Mouse (Mus musculus) neural tube, embryonic 13.5 days (tissue): ENCODE data around the gene Numbl. TPM values are rescaled to one million over a fixed set of nuclear protein-coding genes. Genes with fewer than 3 reads are reported as not detected.
A peak's percentile ranks its signal among the peaks of the same experiment; 100 is the strongest.
"Not testable (repeated sequence)": the region's sequence is repeated elsewhere in the genome, so short reads cannot be mapped to it uniquely, and the experiment has no call there.

Experiments
- ATAC-seq: fragments of 200-750 bp; cut with Nextera tagmentation; 2 replicates; pipeline ENCODE4 v1.8.0; 2017; ENCODE audit warnings: low read depth, mild to moderate bottlenecking, moderate TSS enrichment, moderate library complexity
- H3K27ac ChIP-seq: fragments of 300-500 bp; sonication (generic); replicated peaks from 2 replicates; pipeline ENCODE4 v1.5.1; 2015; ENCODE audit warnings: moderate library complexity, mild to moderate bottlenecking, inconsistent platforms
- H3K27me3 ChIP-seq: fragments of 300-500 bp; sonication (generic); 2 replicates; pipeline ENCODE4 v1.6.1; 2015; ENCODE audit warnings: mild to moderate bottlenecking, inconsistent platforms
- H3K36me3 ChIP-seq: fragments of 300-500 bp; sonication (generic); 2 replicates; pipeline ENCODE4 v1.6.1; 2015; ENCODE audit warnings: mild to moderate bottlenecking, inconsistent platforms
- H3K4me1 ChIP-seq: fragments of 300-500 bp; sonication (generic); replicated peaks from 2 replicates; pipeline ENCODE4 v1.6.1; 2015; ENCODE audit warnings: inconsistent platforms
- H3K4me2 ChIP-seq: fragments of 300-500 bp; sonication (generic); 2 replicates; pipeline ENCODE4 v1.6.1; 2015; ENCODE audit warnings: inconsistent platforms, mild to moderate bottlenecking, moderate library complexity
- H3K4me3 ChIP-seq: fragments of 300-500 bp; sonication (generic); 2 replicates; pipeline ENCODE4 v1.5.1; 2015; ENCODE audit warnings: mild to moderate bottlenecking, inconsistent platforms
- H3K9ac ChIP-seq: fragments of 300-500 bp; sonication (generic); 2 replicates; pipeline ENCODE4 v1.6.1; 2015; ENCODE audit warnings: moderate library complexity, mild to moderate bottlenecking, inconsistent platforms
- H3K9me3 ChIP-seq: fragments of 300-500 bp; sonication (generic); 2 replicates; pipeline ENCODE4 v1.6.1; 2016; ENCODE audit warnings: inconsistent platforms
- WGBS: fragments of 180-500 bp; shearing (Covaris S2); methylation state at CpG from one replicate; pipeline ENCODE4 v1.1.7; 2015; 5-methylcytosine and 5-hydroxymethylcytosine counted together
- polyA plus RNA-seq: library from polyadenylated mRNA; unstranded; fragments of >200 nt; fragmentation: Nextera tagmentation; extraction: Ambion mirVana; gene quantifications from 2 replicates; pipeline ENCODE4 v1.2.1, GENCODE M21; 2015

Numbl gene
- polyA plus RNA-seq, 1 experiment from 2014 or later, result 55.3 TPM

DNA sequence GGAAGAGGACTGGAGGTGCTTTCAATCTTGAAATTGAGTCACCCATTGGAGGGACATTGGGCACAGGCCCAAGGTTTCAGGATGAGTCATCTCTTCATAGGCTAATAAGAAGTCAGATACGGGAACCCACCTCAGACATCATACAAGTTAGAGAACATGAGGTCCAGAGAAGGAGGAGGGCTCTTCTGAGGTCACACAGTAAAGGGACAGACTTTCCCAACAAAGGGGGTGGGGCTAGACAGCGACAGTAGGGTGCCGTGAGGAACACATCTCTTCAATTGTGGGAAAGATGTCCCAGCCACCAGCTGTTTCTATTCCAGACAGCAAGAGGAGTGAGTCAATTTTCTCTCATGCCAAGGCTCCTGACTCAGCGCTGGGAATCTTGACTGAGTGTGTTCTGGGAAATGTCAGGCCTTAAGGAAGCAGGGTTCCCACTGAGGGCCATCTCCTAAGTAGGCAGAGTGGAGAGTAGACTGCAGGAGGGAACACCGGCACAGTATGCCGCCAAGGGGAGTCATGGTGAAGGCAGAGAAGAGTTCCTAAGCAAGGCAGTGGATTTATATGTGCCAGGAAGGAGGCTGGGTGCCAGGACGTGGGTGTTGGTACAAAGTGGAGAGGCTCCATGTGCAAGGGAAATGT lies 26.4 kb upstream of the Numbl start:
- no peaks in the 10 kb centered on the region for H3K27me3 ChIP-seq
- WGBS, result 75% methylated on average over 7 of the region's 7 CpGs
- no peak overlapping the region for H3K9ac ChIP-seq
- no peaks in the 10 kb centered on the region for H3K9me3 ChIP-seq
- H3K4me2 ChIP-seq, result no peak overlapping the region
- H3K27ac ChIP-seq, result peak overlapping the region; percentile 84
- H3K4me1 ChIP-seq, result peaks cover 33% of the 10 kb centered on the region
- ATAC-seq, result no peak
- H3K36me3 ChIP-seq, result 0 out of 2 replicates have a peak, but pooled peaks cover 6% of the 10 kb centered on the region
- H3K4me3 ChIP-seq, result no peak overlapping the region

DNA sequence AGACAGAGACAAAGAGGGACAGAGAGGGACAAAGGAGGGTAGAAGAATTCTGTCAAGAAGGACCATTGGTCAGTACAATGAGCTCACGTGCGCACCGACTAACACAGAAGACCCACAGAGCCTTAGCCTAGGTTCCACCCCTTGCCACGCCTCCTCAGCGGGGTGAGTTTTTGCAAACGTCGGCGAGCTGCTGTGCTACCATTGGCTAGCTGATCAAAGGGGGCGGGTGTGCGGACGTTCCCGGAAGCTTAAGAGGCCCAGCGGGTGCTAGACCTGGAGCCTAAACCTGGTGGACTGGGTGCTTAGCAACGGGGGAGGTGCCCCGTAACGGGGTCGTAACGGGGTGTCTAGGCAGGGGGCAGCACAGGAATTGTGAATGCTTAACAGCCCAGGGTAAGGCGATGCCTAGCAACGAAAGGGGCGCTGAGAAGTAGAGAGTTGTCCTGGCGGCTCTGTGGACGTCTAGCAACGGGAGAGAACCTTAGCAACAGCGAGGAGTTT lies 25.4 kb upstream of the Numbl start, which contains the start of gene Coq8b:
TSS of gene Coq8b (plus strand) at position 243 of the 501 bp plus-strand sequence.
- Histone ChIP-seq H3K4me2 (peak within 1 kb of the TSS; percentile 77), H3K4me1 (peaks cover 23% of the 10 kb centered on the region), H3K9ac (peak within 1 kb of the TSS; percentile 73), H3K27ac (peak within 1 kb of the TSS; percentile 84), H3K27me3 (no peaks in the 10 kb centered on the region), H3K9me3 (no peaks in the 10 kb centered on the region), H3K4me3 (peak within 1 kb of the TSS; percentile 57), H3K36me3 (peaks cover 15% of the 10 kb centered on the region; the same call in 1 of the 2 replicates)
- WGBS, result under 1% methylated on average over 25 of the region's 25 CpGs
- peak; percentile 90 for ATAC-seq

DNA sequence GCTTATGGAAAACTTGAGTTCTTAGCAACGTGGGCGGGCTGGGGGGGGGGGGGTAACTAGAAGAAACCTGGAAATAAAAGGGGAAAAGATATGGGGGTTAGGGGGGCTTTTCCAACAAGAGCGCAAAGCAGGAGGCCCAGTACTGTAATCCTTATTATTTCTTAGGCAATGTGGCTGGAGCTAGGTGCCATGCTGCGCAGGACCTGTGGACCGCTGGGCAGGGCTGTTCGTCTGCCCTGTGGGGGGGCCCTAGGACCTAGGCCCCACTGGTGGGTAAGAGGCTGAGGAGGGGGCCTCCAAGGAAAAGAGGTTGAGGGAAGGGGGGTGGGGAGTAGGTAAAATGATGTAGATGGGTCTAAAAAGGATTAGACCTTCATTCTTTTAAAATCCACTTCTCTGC lies 24.9 kb upstream of the Numbl start:
- 4% methylated on average over 6 of the region's 6 CpGs for WGBS
- peak overlapping the region; percentile 84 for H3K27ac ChIP-seq

DNA sequence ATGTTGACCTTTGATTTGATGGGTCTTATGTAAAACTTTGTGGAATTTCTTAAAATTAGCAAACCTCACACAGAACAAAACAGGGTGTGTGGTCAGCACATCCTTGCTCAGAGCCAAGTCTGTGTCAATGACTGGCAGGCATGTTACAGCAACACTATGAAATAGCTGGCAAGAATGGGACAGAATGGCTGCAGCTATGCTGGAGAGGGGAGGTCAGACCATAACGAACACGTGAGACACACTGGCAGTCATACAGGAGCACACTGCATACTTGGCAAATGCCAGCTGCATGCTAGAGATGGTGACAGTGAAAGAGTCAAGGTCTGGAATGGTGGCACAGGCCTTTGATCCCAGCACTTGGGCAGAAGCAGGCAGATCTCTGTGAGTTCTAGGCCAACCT lies 22.5 kb upstream of the Numbl start:
- Histone ChIP-seq H3K9me3 (no peaks in the 10 kb centered on the region), H3K27me3 (no peaks in the 10 kb centered on the region), H3K4me3 (no peak overlapping the region), H3K4me1 (peaks cover 18% of the 10 kb centered on the region), H3K4me2 (no peak overlapping the region), H3K9ac (no peak overlapping the region), H3K36me3 (peaks cover 30% of the 10 kb centered on the region), H3K27ac (no peak overlapping the region)
- 97% methylated on average over 2 of the region's 2 CpGs for WGBS
- no peak for ATAC-seq

More for the DNA sequence above, 24.9 kb upstream of the Numbl start:
- H3K4me3 ChIP-seq, result peak overlapping the region; percentile 57
- no peaks in the 10 kb centered on the region for H3K9me3 ChIP-seq
- H3K27me3 ChIP-seq, result no peaks in the 10 kb centered on the region
- peak overlapping the region; percentile 77 for H3K4me2 ChIP-seq
- H3K36me3 ChIP-seq, result peaks cover 15% of the 10 kb centered on the region; the same call in 1 of the 2 replicates
- H3K9ac ChIP-seq, result peak overlapping the region; percentile 73
- ATAC-seq, result peak; percentile 56
- H3K4me1 ChIP-seq, result peaks cover 23% of the 10 kb centered on the region

DNA sequence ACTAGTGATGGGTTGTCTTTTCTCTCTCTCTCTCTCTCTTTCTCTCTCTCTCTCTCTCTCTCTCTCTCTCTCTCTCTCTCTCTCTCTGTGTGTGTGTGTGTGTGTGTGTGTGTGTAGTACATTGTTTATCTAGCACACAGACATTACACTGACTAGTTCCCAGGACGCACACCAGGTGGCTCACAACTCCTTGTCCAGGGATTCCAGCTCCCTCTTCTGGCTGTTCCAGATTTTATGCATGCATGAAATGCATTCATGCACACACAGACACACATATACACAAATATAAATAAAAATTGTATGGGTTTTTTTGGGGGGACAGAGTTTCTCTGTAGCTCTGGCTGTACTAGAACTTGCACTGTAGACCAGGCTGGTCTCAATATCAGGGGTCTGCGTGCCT lies 20.7 kb upstream of the Numbl start:
- 85% methylated on average over 2 of the region's 2 CpGs for WGBS
- Histone ChIP-seq H3K9ac (no peak overlapping the region), H3K36me3 (peaks cover 48% of the 10 kb centered on the region)

DNA sequence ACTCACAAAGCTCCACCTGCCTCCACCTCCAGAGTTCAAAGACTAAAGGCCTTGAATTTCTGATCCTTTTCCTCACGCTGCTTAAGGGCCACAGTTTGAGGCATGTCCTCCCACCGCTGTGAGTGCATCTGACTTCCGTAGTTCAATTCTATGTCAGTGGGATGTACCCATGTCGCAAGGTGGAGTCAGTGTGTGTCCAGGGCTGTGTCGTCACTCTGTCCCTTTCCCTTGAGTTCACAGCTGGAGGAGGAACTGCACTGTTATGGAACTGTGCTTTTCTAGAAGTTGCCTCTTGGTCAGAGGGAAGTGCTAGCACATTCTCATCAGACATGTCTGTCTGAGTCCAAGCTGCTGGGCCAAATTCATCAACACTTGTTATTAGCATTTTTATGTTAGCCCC lies 19.7 kb upstream of the Numbl start:
- Histone ChIP-seq H3K4me3 (no peak overlapping the region), H3K4me2 (no peak overlapping the region), H3K9me3 (no peaks in the 10 kb centered on the region), H3K36me3 (peaks cover 58% of the 10 kb centered on the region), H3K4me1 (peaks cover 8% of the 10 kb centered on the region), H3K27ac (no peak overlapping the region), H3K27me3 (no peaks in the 10 kb centered on the region), H3K9ac (no peak overlapping the region)
- ATAC-seq, result no peak
- WGBS, result 88% methylated on average over 5 of the region's 5 CpGs

More for the DNA sequence above, 20.7 kb upstream of the Numbl start:
- Histone ChIP-seq H3K9me3 (no peaks in the 10 kb centered on the region), H3K27me3 (no peaks in the 10 kb centered on the region), H3K27ac (no peak overlapping the region), H3K4me1 (peaks cover 12% of the 10 kb centered on the region), H3K4me3 (no peak overlapping the region), H3K4me2 (no peak overlapping the region)
- no peak for ATAC-seq

DNA sequence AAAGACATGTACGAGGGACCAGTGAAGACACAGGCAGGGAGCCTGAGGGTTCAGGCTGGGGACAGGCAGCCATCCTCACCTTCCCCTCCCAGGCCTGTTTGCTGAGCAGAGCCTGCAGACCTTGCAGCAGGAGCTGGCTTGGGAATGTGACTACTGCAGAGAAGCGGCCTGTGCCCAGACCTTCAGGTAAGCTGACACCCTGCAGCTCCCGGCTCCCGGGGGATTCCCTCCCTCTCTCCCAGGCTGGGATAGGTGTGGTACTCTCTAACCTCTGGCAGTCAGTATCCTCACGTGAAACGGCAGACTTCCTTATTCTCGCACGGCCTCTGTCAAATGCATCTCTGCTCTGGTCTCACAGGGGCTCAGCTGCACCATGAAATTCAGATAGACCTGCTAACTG lies 15.0 kb upstream of the Numbl start:
- H3K9ac ChIP-seq, result no peak overlapping the region
- no peaks in the 10 kb centered on the region for H3K4me1 ChIP-seq
- no peaks in the 10 kb centered on the region for H3K27me3 ChIP-seq
- no peaks in the 10 kb centered on the region for H3K9me3 ChIP-seq
- H3K36me3 ChIP-seq, result peaks cover 78% of the 10 kb centered on the region
- no peak for ATAC-seq
- H3K4me3 ChIP-seq, result no peak overlapping the region
- WGBS, result 74% methylated on average over 8 of the region's 8 CpGs
- H3K4me2 ChIP-seq, result no peak overlapping the region
- no peak overlapping the region for H3K27ac ChIP-seq

DNA sequence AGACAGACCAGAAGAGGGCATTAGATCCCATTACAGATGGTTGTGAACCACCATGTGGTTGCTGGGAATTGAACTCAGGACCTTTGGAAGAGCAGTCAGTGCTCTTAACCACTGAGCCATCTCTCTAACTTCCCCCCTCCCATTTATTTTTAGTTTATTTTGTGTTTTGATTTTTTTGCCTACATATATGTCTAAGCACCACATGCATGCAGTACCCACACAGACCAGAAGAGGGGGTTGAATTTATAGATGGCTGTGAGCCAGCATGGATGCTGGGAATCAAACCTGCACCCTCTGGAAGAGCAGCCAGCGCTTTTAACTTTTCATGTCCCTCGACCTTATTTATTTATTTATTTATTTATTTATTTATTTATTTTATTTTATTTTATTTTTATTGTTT lies 14.1 kb upstream of the Numbl start:
- WGBS, result 88% methylated on average over 2 of the region's 2 CpGs
- not testable (repeated sequence) for ATAC-seq
- peaks cover 78% of the 10 kb centered on the region for H3K36me3 ChIP-seq

DNA sequence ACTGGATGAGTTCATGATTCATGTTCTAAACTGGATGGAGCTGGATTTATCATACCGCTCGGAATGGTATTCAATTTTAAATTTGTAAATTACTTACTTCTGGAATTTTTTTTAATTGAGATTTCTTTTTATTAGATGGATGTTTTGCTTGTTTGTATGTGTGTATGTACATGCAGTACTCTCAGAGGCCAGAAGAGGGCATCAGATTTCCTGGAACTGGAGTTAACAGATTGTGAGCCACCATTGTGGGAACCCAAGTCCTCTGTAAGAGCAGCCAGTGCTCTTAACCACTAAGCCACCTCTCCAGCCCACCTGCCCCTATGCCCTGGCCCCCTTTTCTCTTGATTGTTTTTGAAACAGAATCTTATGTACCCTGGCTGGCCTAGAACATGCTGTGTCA lies 9.1 kb upstream of the Numbl start:
- Histone ChIP-seq H3K9me3 (no peaks in the 10 kb centered on the region), H3K27ac (no peak overlapping the region), H3K9ac (no peak overlapping the region), H3K4me2 (no peak overlapping the region), H3K27me3 (no peaks in the 10 kb centered on the region), H3K4me1 (no peaks in the 10 kb centered on the region), H3K36me3 (peaks cover 63% of the 10 kb centered on the region), H3K4me3 (no peak overlapping the region)
- 93% methylated on average over 2 of the region's 2 CpGs for WGBS
- ATAC-seq, result no peak

More for the DNA sequence above, 14.1 kb upstream of the Numbl start:
- not testable (repeated sequence) for H3K27me3 ChIP-seq, H3K9ac ChIP-seq, H3K27ac ChIP-seq, H3K4me1 ChIP-seq, H3K9me3 ChIP-seq, H3K4me3 ChIP-seq, H3K4me2 ChIP-seq

DNA sequence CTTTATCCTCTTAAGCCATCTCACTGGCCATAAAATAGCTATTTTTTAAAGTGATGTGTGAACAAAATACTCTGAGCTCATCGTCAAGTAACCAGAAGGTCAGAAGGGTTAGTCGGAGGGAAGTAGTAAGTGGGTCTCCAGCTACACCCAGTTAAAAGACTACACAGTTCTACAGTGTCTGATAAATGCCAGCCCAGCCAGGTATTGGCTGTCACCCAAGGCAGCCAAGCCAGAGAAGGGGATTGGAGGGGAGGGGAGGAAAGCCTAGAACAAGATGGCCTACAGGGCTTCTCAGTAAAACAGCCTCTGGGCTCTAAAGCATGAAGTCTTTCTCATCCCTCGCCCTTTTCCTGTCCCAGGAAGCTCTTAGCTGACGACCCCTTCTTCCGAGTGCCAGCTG lies 8.3 kb upstream of the Numbl start:
- no peak overlapping the region for H3K27ac ChIP-seq
- H3K9ac ChIP-seq, result no peak overlapping the region
- H3K36me3 ChIP-seq, result peaks cover 67% of the 10 kb centered on the region
- no peaks in the 10 kb centered on the region for H3K9me3 ChIP-seq
- no peak overlapping the region for H3K4me2 ChIP-seq
- no peak overlapping the region for H3K4me3 ChIP-seq
- H3K4me1 ChIP-seq, result no peaks in the 10 kb centered on the region
- H3K27me3 ChIP-seq, result no peaks in the 10 kb centered on the region
- WGBS, result 79% methylated on average over 5 of the region's 5 CpGs
- ATAC-seq, result no peak

DNA sequence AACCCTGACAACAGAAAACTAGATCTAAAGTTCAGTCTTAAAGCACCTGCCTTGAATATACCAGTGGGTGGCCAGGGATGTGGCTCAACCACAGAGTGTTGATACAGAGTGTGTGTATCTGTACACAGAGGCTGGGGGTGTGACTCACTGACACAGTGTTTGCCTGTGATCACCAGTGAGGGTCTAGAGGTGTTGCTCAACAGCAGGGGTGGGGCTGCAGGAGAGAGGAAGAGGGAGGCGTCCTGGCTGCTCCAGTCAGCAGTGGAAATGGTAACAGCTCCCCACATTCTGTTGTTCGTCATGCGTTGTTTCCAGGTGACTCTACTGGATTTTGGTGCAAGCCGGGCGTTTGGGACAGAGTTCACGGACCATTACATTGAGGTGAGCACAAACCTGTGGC lies 6.3 kb upstream of the Numbl start:
- Histone ChIP-seq H3K9ac (no peak overlapping the region), H3K4me1 (peaks cover 11% of the 10 kb centered on the region), H3K4me3 (no peak overlapping the region), H3K36me3 (peaks cover 50% of the 10 kb centered on the region), H3K9me3 (no peaks in the 10 kb centered on the region), H3K27me3 (no peaks in the 10 kb centered on the region), H3K4me2 (no peak overlapping the region), H3K27ac (no peak overlapping the region)
- no peak for ATAC-seq
- 89% methylated on average over 6 of the region's 6 CpGs for WGBS

DNA sequence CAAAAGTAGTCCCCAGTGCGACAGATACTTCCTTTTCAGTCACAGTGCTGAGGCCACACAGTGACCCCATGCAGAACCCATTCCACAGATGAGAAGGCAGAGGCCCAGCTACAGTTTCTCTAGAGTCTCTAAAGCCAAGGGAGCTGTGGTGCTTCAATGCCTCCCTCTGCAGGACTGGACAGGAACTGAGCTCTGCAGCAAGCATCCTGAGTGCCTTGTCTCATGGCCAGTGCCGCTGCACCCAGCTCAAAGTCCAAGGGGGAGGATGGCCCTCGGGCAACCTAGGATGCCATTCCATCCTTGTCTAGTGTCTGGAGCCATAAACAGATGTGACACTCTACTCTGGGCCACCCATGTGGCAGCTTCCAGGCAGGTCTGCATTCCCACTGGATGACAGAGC lies 2.5 kb upstream of the Numbl start:
- H3K4me2 ChIP-seq, result no peak overlapping the region
- no peaks in the 10 kb centered on the region for H3K9me3 ChIP-seq
- WGBS, result 64% methylated on average over 3 of the region's 3 CpGs
- peaks cover 33% of the 10 kb centered on the region for H3K36me3 ChIP-seq
- H3K27me3 ChIP-seq, result no peaks in the 10 kb centered on the region
- H3K4me1 ChIP-seq, result peaks cover 40% of the 10 kb centered on the region
- H3K4me3 ChIP-seq, result no peak overlapping the region
- no peak for ATAC-seq
- H3K27ac ChIP-seq, result no peak overlapping the region
- no peak overlapping the region for H3K9ac ChIP-seq
